Mouse (Mus musculus) thymus, adult 2 months (tissue): ENCODE data around the gene Zmiz1. TPM values are rescaled to one million over a fixed set of nuclear protein-coding genes. Genes with fewer than 3 reads are reported as not detected.

Experiments used
- DNase-seq: peaks from one replicate; pipeline ENCODE4 v3.0.0; 2021
- H3K27ac ChIP-seq: fragments of 200-500 bp; 2 replicates; pipeline ENCODE4 v1.5.1; 2012; ENCODE audit warnings: low read length, control low read depth; ENCODE audit not compliant: control insufficient read depth, insufficient read depth
- H3K27me3 ChIP-seq: fragments of 200-500 bp; 2 replicates; pipeline ENCODE4 v1.6.1; 2012; ENCODE audit warnings: mild to moderate bottlenecking, low read length, moderate library complexity, mixed read lengths; ENCODE audit not compliant: control insufficient read depth, insufficient read depth
- H3K36me3 ChIP-seq: fragments of 200-500 bp; 2 replicates; pipeline ENCODE4 v1.6.1; 2012; ENCODE audit warnings: mild to moderate bottlenecking, low read length, moderate library complexity; ENCODE audit not compliant: control insufficient read depth, insufficient read depth
- H3K4me1 ChIP-seq: fragments of 200-500 bp; replicated peaks from 2 replicates; pipeline ENCODE4 v1.6.1; 2012; ENCODE audit warnings: low read length; ENCODE audit not compliant: control insufficient read depth, insufficient read depth
- H3K4me3 ChIP-seq: fragments of 200-500 bp; 2 replicates; pipeline ENCODE4 v1.5.1; 2012; ENCODE audit warnings: mild to moderate bottlenecking, low read length, control low read depth, moderate library complexity; ENCODE audit not compliant: control insufficient read depth, insufficient read depth
- CTCF ChIP-seq: fragments of 200-500 bp; IDR thresholded peaks from 2 replicates; pipeline ENCODE4 v1.5.1; 2012; ENCODE audit warnings: mild to moderate bottlenecking, control low read depth, low read length, moderate library complexity, borderline replicate concordance; ENCODE audit not compliant: control insufficient read depth, poor library complexity, insufficient read depth; ENCODE audit errors: extremely low read depth
- POLR2A ChIP-seq: fragments of 200-500 bp; IDR thresholded peaks from 2 replicates; pipeline ENCODE4 v1.6.1; 2012; ENCODE audit warnings: mild to moderate bottlenecking, low read length, control low read depth, moderate library complexity; ENCODE audit not compliant: control insufficient read depth, poor library complexity, insufficient read depth; ENCODE audit errors: extremely low read depth
- WGBS: fragments of 180-500 bp; shearing (Covaris S2); methylation state at CpG from one replicate; pipeline ENCODE4 v1.1.7; 2018; 5-methylcytosine and 5-hydroxymethylcytosine counted together
- polyA plus RNA-seq: library from polyadenylated mRNA; depleted of rRNA; stranded (reverse); fragments of >200 nt; gene quantifications from 2 replicates; pipeline ENCODE4 v1.2.3, GENCODE M21; 2012

Zmiz1 gene
- polyA plus RNA-seq, 1 experiment: 58.9 TPM

- peak; percentile 42; the same call in 1 of the 2 replicates for TF ChIP-seq CTCF
- no peak for TF ChIP-seq POLR2A
- DNase-seq: no peak
- H3K4me3 ChIP-seq: no peak overlapping the region
- H3K36me3 ChIP-seq: no peaks in the 10 kb centered on the region
- no peaks in the 10 kb centered on the region for H3K27me3 ChIP-seq
- whole genome bisulfite sequencing: 79% methylated on average over 5 of the region's 5 CpGs
- H3K4me1 ChIP-seq: peaks cover 91% of the 10 kb centered on the region
- H3K27ac ChIP-seq: peak overlapping the region; percentile 48
These were observed 59.7 kb downstream of the Zmiz1 start for GRCm38 (mm10) chr14:25518645-25519044.

- Histone ChIP-seq H3K36me3 (no peaks in the 10 kb centered on the region), H3K4me3 (no peak overlapping the region), H3K4me1 (peaks cover 89% of the 10 kb centered on the region), H3K27ac (peak overlapping the region; percentile 31; the same call in 1 of the 2 replicates), H3K27me3 (no peaks in the 10 kb centered on the region)
- 51% methylated on average over 4 of the region's 4 CpGs for WGBS
- DNase-seq: peak; percentile 58
- TF ChIP-seq CTCF (0 out of 2 replicates have a peak, but pooled peaks have one; percentile 15), POLR2A (no peak)
These were observed 60.7 kb downstream of the Zmiz1 start for GRCm38 (mm10) chr14:25519656-25520055.

GRCm38 (mm10) chr14:25520589-25520988, 61.6 kb downstream of the Zmiz1 start:
- TF ChIP-seq CTCF: no peak
- TF ChIP-seq POLR2A: no peak
- Histone ChIP-seq H3K27me3 (no peaks in the 10 kb centered on the region), H3K4me3 (no peak overlapping the region), H3K27ac (peak overlapping the region; percentile 3; the same call in 1 of the 2 replicates), H3K4me1 (peaks cover 80% of the 10 kb centered on the region), H3K36me3 (no peaks in the 10 kb centered on the region)
- no peak for DNase-seq
- WGBS: 54% methylated on average over 4 of the region's 4 CpGs

GRCm38 (mm10) chr14:25520991-25521390, 62.0 kb downstream of the Zmiz1 start:
- H3K4me1 ChIP-seq: peaks cover 76% of the 10 kb centered on the region
- H3K4me3 ChIP-seq: no peak overlapping the region
- WGBS: 38% methylated on average over 9 of the region's 9 CpGs
- H3K27ac ChIP-seq: peak overlapping the region; percentile 3; the same call in 1 of the 2 replicates
- no peaks in the 10 kb centered on the region for H3K27me3 ChIP-seq
- no peak for DNase-seq
- no peaks in the 10 kb centered on the region for H3K36me3 ChIP-seq
- no peak for TF ChIP-seq POLR2A
- no peak for TF ChIP-seq CTCF

GRCm38 (mm10) chr14:25521500-25521899, 62.5 kb downstream of the Zmiz1 start:
- no peak overlapping the region for H3K27ac ChIP-seq
- WGBS: 76% methylated on average over 4 of the region's 4 CpGs

GRCm38 (mm10) chr14:25522415-25522814, 63.4 kb downstream of the Zmiz1 start:
- TF ChIP-seq CTCF: no peak
- TF ChIP-seq POLR2A: no peak
- no peaks in the 10 kb centered on the region for H3K36me3 ChIP-seq
- no peaks in the 10 kb centered on the region for H3K27me3 ChIP-seq
- DNase-seq: no peak
- H3K4me1 ChIP-seq: peaks cover 68% of the 10 kb centered on the region
- H3K27ac ChIP-seq: no peak overlapping the region
- 32% methylated on average over 4 of the region's 4 CpGs for WGBS
- no peak overlapping the region for H3K4me3 ChIP-seq

More at GRCm38 (mm10) chr14:25521500-25521899, 62.5 kb downstream of the Zmiz1 start:
- TF ChIP-seq CTCF (no peak), POLR2A (no peak)
- Histone ChIP-seq H3K4me3 (no peak overlapping the region), H3K36me3 (no peaks in the 10 kb centered on the region), H3K4me1 (peaks cover 74% of the 10 kb centered on the region), H3K27me3 (no peaks in the 10 kb centered on the region)
- DNase-seq: no peak
